Mouse (Mus musculus) lung, embryonic 14.5 days (tissue): ENCODE measurements around the gene Omt2b. TPM values are rescaled to one million over a fixed set of nuclear protein-coding genes. Genes with fewer than 3 reads are reported as not detected.

Experiments
- ATAC-seq: fragments of 200-750 bp; cut with Nextera tagmentation; 2 replicates; pipeline ENCODE4 v1.8.0; 2017; ENCODE audit warnings: mild to moderate bottlenecking, moderate TSS enrichment, moderate library complexity; ENCODE audit not compliant: insufficient read depth
- DNase-seq: peaks from one replicate; pipeline ENCODE4 v3.0.0-alpha.2; 2015
- H3K27ac ChIP-seq: fragments of 300-500 bp; sonication (generic); 2 replicates; pipeline ENCODE4 v1.5.1; 2014; ENCODE audit warnings: low read depth, mild to moderate bottlenecking, moderate library complexity
- H3K27me3 ChIP-seq: fragments of 300-500 bp; sonication (generic); 2 replicates; pipeline ENCODE4 v1.6.1; 2014; ENCODE audit warnings: low read length, control low read depth; ENCODE audit not compliant: insufficient read depth
- H3K36me3 ChIP-seq: fragments of 300-500 bp; sonication (generic); 2 replicates; pipeline ENCODE4 v1.6.1; 2014; ENCODE audit warnings: control low read depth; ENCODE audit not compliant: insufficient read depth
- H3K4me1 ChIP-seq: fragments of 300-500 bp; sonication (generic); 2 replicates; pipeline ENCODE4 v1.6.1; 2014; ENCODE audit warnings: antibody characterized with exemption, control low read depth; ENCODE audit not compliant: insufficient read depth
- H3K4me2 ChIP-seq: fragments of 300-500 bp; sonication (generic); 2 replicates; pipeline ENCODE4 v1.6.1; 2014; ENCODE audit warnings: mild to moderate bottlenecking
- H3K4me3 ChIP-seq: fragments of 300-500 bp; sonication (generic); 2 replicates; pipeline ENCODE4 v1.5.1; 2014; ENCODE audit warnings: low read depth, low read length
- H3K9ac ChIP-seq: fragments of 300-500 bp; sonication (generic); 2 replicates; pipeline ENCODE4 v1.6.1; 2014
- H3K9me3 ChIP-seq: fragments of 300-500 bp; sonication (generic); 2 replicates; pipeline ENCODE4 v1.6.1; 2016; ENCODE audit warnings: low read depth, low read length, control low read depth
- CTCF ChIP-seq: IDR thresholded peaks from 2 replicates; pipeline ENCODE4 v1.5.1; 2016; ENCODE audit warnings: antibody characterized with exemption, low read depth
- WGBS: fragments of 180-500 bp; shearing (Covaris S2); extraction: QIAGEN DNeasy Blood & Tissue Kit; methylation state at CpG from one replicate; pipeline ENCODE4 v1.1.7; 2014; 5-methylcytosine and 5-hydroxymethylcytosine counted together
- polyA plus RNA-seq: library from polyadenylated mRNA; unstranded; fragments of >200 nt; fragmentation: Nextera tagmentation; extraction: Ambion mirVana; gene quantifications from 2 replicates; pipeline ENCODE4 v1.2.1, GENCODE M21; 2014

The Omt2b gene
- polyA plus RNA-seq, 1 experiment from 2014 or later = not detected

DNA sequence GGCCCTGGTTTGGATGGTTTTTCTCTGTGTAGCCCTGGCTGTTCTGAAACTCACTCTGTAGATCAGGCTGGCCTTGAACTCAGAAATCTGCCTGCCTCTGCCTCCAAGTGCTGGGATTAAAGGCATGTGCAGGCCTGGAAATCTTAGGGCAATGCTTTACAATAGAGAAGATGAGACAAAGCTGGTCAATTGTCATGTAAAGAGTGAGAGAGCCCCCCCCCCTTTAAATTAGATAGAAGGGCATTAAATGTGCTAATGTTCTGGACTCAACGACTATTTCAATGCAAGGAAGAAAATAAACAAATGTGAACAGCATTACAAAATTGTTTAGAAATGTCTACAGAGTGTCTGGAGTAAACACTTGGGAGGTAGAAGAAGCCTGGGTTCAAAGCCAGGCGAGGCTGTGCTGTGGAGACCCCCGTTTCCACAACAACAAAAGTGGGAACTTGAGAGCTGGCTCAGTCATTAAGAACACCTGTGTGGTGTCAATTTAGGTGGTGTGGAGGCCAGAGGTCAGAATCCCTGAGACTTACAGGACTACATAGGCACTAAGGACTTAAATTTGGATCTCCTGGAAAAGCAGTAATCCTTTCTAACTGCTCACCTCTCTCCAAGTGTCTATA is 41.4 kb downstream of the Omt2b start:
- no peak overlapping the region for H3K4me2 ChIP-seq
- no peaks in the 10 kb centered on the region for H3K36me3 ChIP-seq
- H3K4me1 ChIP-seq = no peaks in the 10 kb centered on the region
- WGBS = 71% methylated on average over 3 of the region's 3 CpGs
- H3K9ac ChIP-seq = no peak overlapping the region
- no peaks in the 10 kb centered on the region for H3K27me3 ChIP-seq
- ATAC-seq = no peak
- DNase-seq = no peak
- no peak for TF ChIP-seq CTCF
- no peak overlapping the region for H3K27ac ChIP-seq
- H3K4me3 ChIP-seq = no peak overlapping the region
- H3K9me3 ChIP-seq = no peaks in the 10 kb centered on the region

GRCm38 (mm10) chr9:78369349-78369748 is 42.0 kb downstream of the Omt2b start:
- Histone ChIP-seq H3K36me3 (no peaks in the 10 kb centered on the region), H3K27me3 (no peaks in the 10 kb centered on the region), H3K4me3 (no peak overlapping the region), H3K9me3 (no peaks in the 10 kb centered on the region), H3K4me2 (no peak overlapping the region), H3K9ac (no peak overlapping the region), H3K27ac (no peak overlapping the region), H3K4me1 (no peaks in the 10 kb centered on the region)
- 81% methylated on average over 2 of the region's 2 CpGs for WGBS
- no peak for TF ChIP-seq CTCF
- DNase-seq (no peak), ATAC-seq (no peak)

DNA sequence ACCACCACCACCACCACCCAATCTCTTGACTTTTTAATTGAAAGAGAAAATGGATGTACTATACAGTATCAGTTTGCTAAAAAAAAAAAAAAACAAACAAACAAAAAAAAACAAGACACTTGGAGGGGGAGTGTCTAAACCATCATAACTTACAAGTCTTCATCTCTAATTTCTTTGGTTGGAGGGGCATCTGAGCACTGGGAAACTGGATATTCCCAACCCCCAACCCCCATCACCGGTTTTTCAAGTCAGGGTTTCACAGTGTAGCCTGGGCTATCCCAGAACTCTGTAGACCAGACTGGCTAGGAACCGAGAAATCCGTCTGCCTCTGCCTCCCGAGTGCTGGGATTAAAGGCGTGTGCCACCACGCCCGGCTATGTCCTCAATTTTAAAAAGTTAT is 42.4 kb downstream of the Omt2b start:
- H3K27me3 ChIP-seq = no peaks in the 10 kb centered on the region
- no peak overlapping the region for H3K4me3 ChIP-seq
- no peaks in the 10 kb centered on the region for H3K9me3 ChIP-seq
- no peak for DNase-seq
- no peaks in the 10 kb centered on the region for H3K36me3 ChIP-seq
- H3K4me2 ChIP-seq = no peak overlapping the region
- H3K27ac ChIP-seq = no peak overlapping the region
- no peaks in the 10 kb centered on the region for H3K4me1 ChIP-seq
- TF ChIP-seq CTCF = no peak
- H3K9ac ChIP-seq = no peak overlapping the region
- WGBS = 85% methylated on average over 7 of the region's 7 CpGs
- ATAC-seq = no peak

GRCm38 (mm10) chr9:78371441-78371840 is 44.1 kb downstream of the Omt2b start:
- ATAC-seq = no peak
- 96% methylated on average over 3 of the region's 3 CpGs for WGBS
- no peak for TF ChIP-seq CTCF

DNA sequence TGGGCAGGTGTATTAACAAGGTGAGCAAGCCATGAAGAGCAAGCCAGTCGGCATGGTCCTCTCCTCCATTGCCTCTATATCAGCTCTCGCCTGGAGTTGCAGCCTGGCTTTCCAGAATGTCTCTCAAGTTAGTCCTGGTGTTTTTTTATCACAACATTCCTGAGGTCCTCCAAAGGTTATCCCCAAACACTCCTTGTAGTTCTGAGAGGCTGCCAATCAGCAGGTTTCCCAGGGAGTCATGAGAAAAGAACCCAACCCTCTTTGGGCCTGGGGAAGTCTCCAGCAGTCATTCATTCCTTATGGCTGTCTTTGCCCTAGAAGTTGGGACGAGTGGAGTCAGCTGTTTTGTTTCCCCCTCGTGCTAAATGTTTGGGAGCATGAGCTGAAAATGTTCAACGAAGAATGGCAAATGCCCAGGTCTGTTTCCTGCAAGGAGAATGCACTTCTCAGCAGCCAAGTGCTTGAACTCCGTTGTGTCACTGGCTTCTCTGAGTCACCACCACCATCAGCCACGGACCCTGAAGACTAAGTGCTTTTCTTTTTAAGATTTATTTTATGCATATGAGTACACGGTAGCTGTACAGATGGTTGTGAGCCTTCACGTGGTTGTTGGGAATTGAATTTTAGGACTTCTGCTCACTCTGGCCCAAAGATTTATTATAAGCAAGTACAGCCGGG is 45.6 kb downstream of the Omt2b start:
- no peaks in the 10 kb centered on the region for H3K36me3 ChIP-seq
- H3K27me3 ChIP-seq = peaks cover under 1% of the 10 kb centered on the region; the same call in 1 of the 2 replicates
- no peak overlapping the region for H3K27ac ChIP-seq
- ATAC-seq = no peak
- H3K4me3 ChIP-seq = no peak overlapping the region
- no peak for DNase-seq
- no peaks in the 10 kb centered on the region for H3K9me3 ChIP-seq
- no peak overlapping the region for H3K9ac ChIP-seq
- WGBS = 66% methylated on average over 10 of the region's 10 CpGs
- no peak for TF ChIP-seq CTCF
- peaks cover 1% of the 10 kb centered on the region; the same call in 1 of the 2 replicates for H3K4me1 ChIP-seq
- H3K4me2 ChIP-seq = no peak overlapping the region

More at GRCm38 (mm10) chr9:78371441-78371840, 44.1 kb downstream of the Omt2b start:
- Histone ChIP-seq H3K27me3 (no peaks in the 10 kb centered on the region), H3K4me3 (no peak overlapping the region), H3K36me3 (no peaks in the 10 kb centered on the region), H3K9ac (no peak overlapping the region), H3K9me3 (no peaks in the 10 kb centered on the region), H3K27ac (no peak overlapping the region), H3K4me1 (no peaks in the 10 kb centered on the region), H3K4me2 (no peak overlapping the region)
- no peak for DNase-seq

DNA sequence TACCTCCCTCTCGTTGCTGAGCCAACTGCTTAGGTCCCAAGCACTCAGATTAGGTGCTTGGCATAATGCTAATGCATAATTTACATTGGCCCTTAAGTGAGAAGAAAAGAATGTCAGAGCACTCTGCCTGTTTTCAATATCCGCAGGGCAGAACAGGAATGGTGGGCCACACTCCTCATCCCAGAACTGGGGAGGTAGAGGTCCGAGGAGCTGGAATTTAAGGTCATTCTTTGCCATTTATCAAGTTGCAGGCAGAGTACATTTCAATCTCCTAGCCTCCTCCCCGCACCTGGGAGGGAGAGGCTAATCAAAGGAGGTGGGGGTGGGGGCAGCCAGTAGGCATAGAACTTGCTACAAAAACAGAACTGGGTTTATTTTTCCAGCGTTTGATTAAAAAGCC is 47.0 kb downstream of the Omt2b start:
- Histone ChIP-seq H3K4me1 (peaks cover 3% of the 10 kb centered on the region; the same call in 1 of the 2 replicates), H3K9me3 (no peaks in the 10 kb centered on the region), H3K36me3 (no peaks in the 10 kb centered on the region), H3K27ac (no peak overlapping the region), H3K27me3 (peaks cover 8% of the 10 kb centered on the region), H3K4me3 (no peak overlapping the region), H3K4me2 (no peak overlapping the region), H3K9ac (no peak overlapping the region)
- no peak for DNase-seq
- no peak for ATAC-seq
- no peak for TF ChIP-seq CTCF
- WGBS = 32% methylated on average over 5 of the region's 5 CpGs

GRCm38 (mm10) chr9:78374885-78375389 is 47.5 kb downstream of the Omt2b start:
- H3K4me3 ChIP-seq = no peak overlapping the region
- ATAC-seq = no peak
- TF ChIP-seq CTCF = no peak
- no peak overlapping the region for H3K9ac ChIP-seq
- DNase-seq = no peak
- H3K27me3 ChIP-seq = peaks cover 8% of the 10 kb centered on the region
- WGBS = 68% methylated on average over 1 of the region's 1 CpGs
- no peaks in the 10 kb centered on the region for H3K36me3 ChIP-seq
- no peaks in the 10 kb centered on the region for H3K9me3 ChIP-seq
- peaks cover 3% of the 10 kb centered on the region; the same call in 1 of the 2 replicates for H3K4me1 ChIP-seq
- no peak overlapping the region for H3K27ac ChIP-seq
- H3K4me2 ChIP-seq = no peak overlapping the region
